Mouse (Mus musculus) forelimb bud, embryonic 11.5 days (tissue): ENCODE results near the gene Kl.

Experiments
- DNase-seq: peaks from one replicate; pipeline ENCODE4 v3.0.0-alpha.2; 2012; ENCODE audit warnings: low read depth, low spot score

Kl gene

GRCm38 (mm10) chr5:150952328-150952668 is at the start of gene Kl:
Kl (plus strand) TSS chr5:150952607.
- DNase-seq = no peak

- no peak for DNase-seq
These were observed 46.1 kb upstream of the Kl start for GRCm38 (mm10) chr5:150906053-150907040.

DNA sequence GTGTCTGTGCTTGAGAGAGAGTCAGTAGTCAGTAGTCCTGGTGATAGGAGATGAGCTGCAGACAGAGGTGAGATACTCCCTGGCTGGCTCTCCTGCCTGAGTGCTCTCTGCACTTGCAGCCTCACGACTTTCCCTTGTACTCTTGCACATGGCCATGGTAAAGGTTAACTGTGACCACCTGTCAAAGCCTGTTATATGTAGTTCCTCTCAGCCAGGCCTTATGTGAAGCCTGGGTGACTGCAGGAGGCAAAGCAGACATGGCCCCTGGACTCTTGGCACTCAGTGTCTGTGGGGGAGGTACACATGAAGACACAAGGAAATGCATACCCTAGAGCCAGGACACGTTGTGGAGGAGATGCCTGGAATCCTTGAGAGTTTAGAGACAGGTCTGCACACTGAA is 40.3 kb upstream of the Kl start:
- DNase-seq = peak; percentile 41

GRCm38 (mm10) chr5:150912656-150913055 is 39.8 kb upstream of the Kl start:
- DNase-seq = no peak

DNA sequence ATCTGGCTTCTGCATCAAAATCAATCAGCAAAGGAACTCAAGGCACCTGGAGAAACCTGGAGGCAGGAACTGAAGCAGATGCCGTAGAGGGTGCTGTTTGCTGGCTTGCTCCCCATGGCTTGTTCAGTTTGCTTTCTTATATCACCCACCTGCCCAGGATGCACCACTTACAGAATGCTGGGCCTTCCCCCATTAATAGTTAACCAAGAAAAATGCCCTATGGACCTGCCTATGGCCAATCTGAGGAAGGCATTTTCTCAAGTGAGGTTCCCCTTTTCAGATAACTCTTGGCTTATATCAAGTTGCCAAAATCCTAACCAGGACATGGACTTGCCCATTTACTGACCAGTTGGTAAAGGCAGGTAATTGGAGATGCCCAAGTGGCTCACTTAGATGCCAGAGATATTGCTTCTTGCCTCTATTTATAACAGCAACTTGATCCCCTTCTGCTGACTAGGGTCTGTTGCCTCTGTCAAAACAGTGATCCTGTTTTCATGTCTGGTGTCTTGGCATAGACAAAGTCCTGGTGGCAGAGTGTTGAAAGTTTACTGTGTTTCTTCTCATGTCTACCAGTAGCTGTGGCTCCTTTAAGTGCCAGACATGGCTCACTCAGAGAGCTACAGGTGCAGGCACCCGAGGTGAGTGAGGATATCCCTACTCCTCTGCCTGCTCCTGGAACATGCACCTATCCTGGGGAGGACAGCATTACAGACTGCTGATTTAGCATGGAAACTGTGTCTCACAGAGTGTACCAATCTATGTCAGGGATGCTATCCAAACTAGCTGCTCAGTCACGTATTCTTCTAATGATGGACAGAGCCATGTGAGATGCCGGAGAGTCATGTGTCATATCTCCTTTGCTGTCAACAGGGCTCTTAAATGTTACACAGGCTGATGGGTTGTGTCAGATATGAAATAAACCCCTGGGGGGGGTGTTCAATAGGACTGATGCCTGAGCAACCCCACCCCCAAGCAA is 37.0 kb upstream of the Kl start:
- DNase-seq = no peak

GRCm38 (mm10) chr5:150917131-150917858 is 35.1 kb upstream of the Kl start:
- DNase-seq = no peak

GRCm38 (mm10) chr5:150918599-150918998 is 33.8 kb upstream of the Kl start:
- no peak for DNase-seq

- DNase-seq = no peak
These were observed 33.1 kb upstream of the Kl start for GRCm38 (mm10) chr5:150919269-150919668.

DNA sequence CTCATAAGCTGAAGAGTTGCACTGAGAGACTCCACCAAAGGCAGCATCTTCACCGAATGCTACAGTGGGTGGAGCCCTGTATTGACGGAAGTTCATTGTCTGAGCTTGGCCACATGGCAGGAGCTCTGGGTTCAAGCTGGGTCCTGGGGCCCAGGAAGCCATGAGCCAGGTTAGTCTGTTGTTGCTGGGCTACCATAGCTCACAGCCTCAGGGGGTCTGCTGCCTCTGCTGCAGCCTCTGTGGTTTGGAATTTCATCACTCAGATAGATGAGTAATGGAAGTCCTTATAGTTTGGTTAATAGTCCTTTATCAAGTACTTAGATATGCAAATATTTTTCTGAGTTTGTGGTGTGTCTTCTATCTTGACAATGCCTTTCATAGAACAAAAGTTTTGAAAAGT is 32.4 kb upstream of the Kl start:
- DNase-seq = no peak

DNA sequence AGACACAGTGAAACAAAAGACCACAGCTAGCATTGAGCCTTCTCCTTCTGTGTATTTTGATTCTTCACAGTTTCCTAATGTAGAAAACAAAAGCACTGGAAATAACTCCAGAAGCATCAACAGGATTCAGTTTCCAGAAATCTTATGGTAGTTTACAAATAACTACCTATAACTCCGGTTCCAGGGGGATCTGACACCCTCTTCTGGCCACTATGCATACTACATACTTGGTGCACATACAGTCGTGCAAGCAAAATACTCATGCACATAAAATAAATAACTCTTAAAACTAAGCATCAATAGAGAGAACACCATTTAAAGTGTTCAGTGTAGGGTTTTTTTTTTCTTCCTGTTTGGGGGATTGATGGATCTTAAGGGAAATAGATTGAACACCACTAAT is 23.0 kb upstream of the Kl start:
- DNase-seq = no peak

DNA sequence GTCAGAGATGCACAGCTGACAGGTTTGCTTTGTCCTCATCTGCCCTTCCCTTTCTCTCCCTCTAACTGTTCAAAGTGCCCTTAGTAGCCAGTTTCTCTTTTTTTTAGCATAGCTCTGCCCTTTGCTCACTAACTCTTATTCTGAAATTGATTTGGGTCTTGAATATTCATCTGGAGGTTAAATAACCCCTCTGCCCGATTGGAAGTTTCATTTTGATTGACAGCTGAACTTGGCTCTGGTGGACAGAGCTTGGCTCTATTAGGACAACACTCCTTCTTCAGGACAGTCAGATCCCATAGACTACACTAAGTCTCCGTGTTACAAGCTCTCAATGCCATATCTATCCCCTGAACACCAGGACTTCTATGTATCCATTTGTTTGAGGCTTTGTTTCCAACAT is 19.8 kb upstream of the Kl start:
- no peak for DNase-seq

GRCm38 (mm10) chr5:150936213-150936612 is 16.2 kb upstream of the Kl start:
- DNase-seq = no peak

- DNase-seq = no peak
These were observed 15.6 kb upstream of the Kl start for GRCm38 (mm10) chr5:150936807-150937206.

GRCm38 (mm10) chr5:150937501-150937900 is 14.9 kb upstream of the Kl start:
- no peak for DNase-seq

DNA sequence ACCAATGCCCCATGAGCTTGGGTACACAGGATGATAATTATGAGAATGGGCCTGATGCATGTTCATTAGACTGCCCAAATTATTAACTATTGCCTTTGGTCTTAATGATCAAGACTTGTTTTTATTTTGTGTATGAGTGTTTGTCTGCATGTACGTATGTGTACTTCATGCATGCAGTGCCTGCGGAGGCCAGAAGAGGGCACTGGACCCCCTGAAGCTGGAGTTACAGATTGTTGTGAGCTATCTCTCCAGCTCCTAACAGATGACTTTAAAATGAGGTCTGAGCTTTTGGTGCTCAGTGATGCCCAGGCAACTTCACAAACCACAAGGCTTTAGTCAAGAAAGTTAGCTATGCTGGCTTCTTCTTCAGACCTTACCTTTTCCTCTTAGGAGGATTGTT is 6.8 kb upstream of the Kl start:
- no peak for DNase-seq

DNA sequence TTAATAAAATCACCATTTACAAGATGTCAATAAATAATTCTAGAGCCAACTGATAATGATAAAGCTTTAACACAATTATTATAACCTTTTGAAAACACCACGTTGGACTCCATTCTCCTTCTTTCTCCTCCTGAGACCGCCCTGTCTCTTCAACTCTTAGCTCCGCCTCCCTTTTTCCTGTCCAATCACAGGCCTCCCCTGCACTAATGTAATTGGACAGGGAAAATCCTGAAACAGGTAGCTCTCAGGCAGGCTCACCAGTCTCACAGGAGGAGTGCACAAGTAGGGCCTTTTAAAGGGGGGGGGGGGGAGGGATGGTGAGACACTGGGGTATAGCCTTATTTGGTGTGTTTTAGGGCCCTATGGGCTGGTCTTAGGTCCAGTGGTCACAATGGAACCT is 3.3 kb upstream of the Kl start:
- DNase-seq = no peak

- no peak for DNase-seq
These were observed 1.1 kb upstream of the Kl start for GRCm38 (mm10) chr5:150951325-150951724.

GRCm38 (mm10) chr5:150952669-150953521 is 488 bp downstream of the Kl start:
- peak; percentile 29 for DNase-seq

GRCm38 (mm10) chr5:150954791-150955190 is 2.4 kb downstream of the Kl start:
- DNase-seq = no peak

- no peak for DNase-seq
These were observed 7.5 kb downstream of the Kl start for GRCm38 (mm10) chr5:150959861-150960260.

- no peak for DNase-seq
These were observed 9.2 kb downstream of the Kl start for GRCm38 (mm10) chr5:150961615-150962014.
